Comparison of ENCODE assay signal across 25 mouse cellular contexts in the genomic region with DNA sequence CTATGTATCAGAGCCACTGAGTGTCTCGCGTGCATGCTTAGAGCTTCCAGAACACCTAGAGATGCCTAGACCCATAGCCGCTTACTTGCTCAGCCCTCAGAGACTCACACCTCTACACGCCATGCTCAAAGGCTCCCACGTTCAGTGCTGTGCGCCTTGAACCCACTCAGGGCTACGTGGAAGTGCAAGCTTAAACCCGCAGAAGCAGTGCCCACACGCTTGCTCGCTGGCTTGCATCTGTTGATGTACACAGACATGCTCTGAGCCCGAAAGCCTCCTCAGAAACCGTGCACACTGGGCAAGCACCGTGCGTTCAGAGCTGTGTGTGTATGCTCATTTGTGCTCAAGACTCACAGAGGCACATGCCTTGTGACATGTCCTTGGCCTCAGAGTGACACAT. TPM values are rescaled to one million over a fixed set of nuclear protein-coding genes. Genes with fewer than 3 reads are reported as not detected.
"Had no signal": no experiment of that assay in that cellular context is flagged by ENCODE, and none has a peak within 500 bp of the region (broad histone marks: within the 10 kb centered on the region; RNA-seq: fewer than 3 reads in every experiment).

No protein-coding gene starts in this region.

- H3K27ac ChIP-seq: gastrocnemius, adult 2 months; heart, embryonic 10.5 days; hindbrain, embryonic 10.5 days; hindbrain, embryonic 12.5 days; hindbrain, embryonic 14.5 days; intestine, embryonic 15.5 days; left cerebral cortex, adult 2 months; limb, embryonic 10.5 days; limb, embryonic 12.5 days; liver, embryonic 13.5 days had no signal

- DNase-seq: gastrocnemius, adult 2 months; gastrocnemius, postnatal 10 days; gastrocnemius, postnatal 25 days; heart, adult 18-20 months; heart, postnatal 10 days; heart, postnatal 4 days; kidney, adult 18-20 months; kidney, adult 8-10 months; kidney, postnatal 10 days; kidney, postnatal 25 days; kidney, postnatal 4 days; liver; liver, embryonic 13.5 days had no signal

- H3K4me3 ChIP-seq: gastrocnemius, adult 2 months; heart, embryonic 10.5 days; heart, embryonic 12.5 days; hindbrain, embryonic 10.5 days; hindbrain, embryonic 12.5 days; intestine, embryonic 15.5 days; left cerebral cortex, adult 2 months; limb, embryonic 10.5 days; limb, embryonic 12.5 days; liver, embryonic 13.5 days had no signal

RNA-seq across cellular contexts. Expression of a gene that starts 20.5 kb away (rescaled TPM):
- total RNA-seq: gastrocnemius, adult 2 months; gastrocnemius, postnatal 10 days; gastrocnemius, postnatal 25 days; gastrocnemius, postnatal 4 days; granulocyte monocyte progenitor cell, adult 5-6 weeks; heart, postnatal 10 days; heart, postnatal 25 days; heart, postnatal 4 days had no signal
